Mouse (Mus musculus) limb, embryonic 15.5 days (tissue): ENCODE results near the gene Trmt13. TPM values are rescaled to one million over a fixed set of nuclear protein-coding genes. Genes with fewer than 3 reads are reported as not detected.

Experiments
- polyA plus RNA-seq: library from polyadenylated mRNA; unstranded; fragments of >200 nt; fragmentation: Nextera tagmentation; extraction: Ambion mirVana; gene quantifications from 2 replicates; pipeline ENCODE4 v1.2.1, GENCODE M21; 2015

Gene Trmt13
- polyA plus RNA-seq, 1 experiment from 2014 or later, result 32.3 TPM

Other genes starting within 250 kb of the Trmt13 start
- gene Cdc14a, start 190.6 kb downstream of the Trmt13 start, polyA plus RNA-seq, result 6.4 and 6.7 TPM in 2 replicates
- gene Rtca, start 106.4 kb downstream of the Trmt13 start, polyA plus RNA-seq, result 57.0 and 60.6 TPM in 2 replicates
- 14.5 and 15.7 TPM in 2 replicates for gene Dbt, start 101.5 kb downstream of the Trmt13 start, polyA plus RNA-seq
- gene Lrrc39, start 51.6 kb downstream of the Trmt13 start, polyA plus RNA-seq, result 1.1 and 3.2 TPM in 2 replicates
- gene Sass6, start 19.6 kb downstream of the Trmt13 start, polyA plus RNA-seq, result 16.5 and 17.0 TPM in 2 replicates
- 75.1 and 75.3 TPM in 2 replicates for gene Mfsd14a, start 48.1 kb upstream of the Trmt13 start, polyA plus RNA-seq
- gene Gm43191, start 66.7 kb upstream of the Trmt13 start, polyA plus RNA-seq, result not detected in 2 replicates
- 11.4 and 12.5 TPM in 2 replicates for gene Slc35a3, start 98.2 kb upstream of the Trmt13 start, polyA plus RNA-seq
- gene Agl, start 193.6 kb upstream of the Trmt13 start, polyA plus RNA-seq, result 24.0 and 37.2 TPM in 2 replicates
- gene Frrs1, start 244.9 kb upstream of the Trmt13 start, polyA plus RNA-seq, result 12.6 and 15.6 TPM in 2 replicates